Mouse (Mus musculus): Measurements from ENCODE around the gene Grik4. TPM values are rescaled to one million over a fixed set of nuclear protein-coding genes. Genes with fewer than 3 reads are reported as not detected.

The Grik4 gene
- polyA plus RNA-seq, 2 experiments = 0.19 to 0.38 TPM

- DNase-seq (ENCODE audit: low read depth in 3 of 3, low spot score in 3 of 3) (no peak), ATAC-seq (ENCODE audit: insufficient read depth) (no peak)
- H3K4me2 ChIP-seq (ENCODE audit: low read depth) = no peak overlapping the region
- H3K36me3 ChIP-seq (replicated peaks; ENCODE audit: control insufficient read depth, insufficient read depth, low read depth) = no peaks in the 10 kb centered on the region
- H3K9me3 ChIP-seq (ENCODE audit: control insufficient read depth, low read length) = no peaks in the 10 kb centered on the region
- WGBS (ENCODE audit: insufficient replicate concordance) = 56% methylated on average over 9 of the region's 9 CpGs
- no peak overlapping the region for H3K4me3 ChIP-seq (ENCODE audit: insufficient read depth in 1 of 2, low read depth in 2 of 2, low read length in 2 of 2)
- no peak overlapping the region for H3K27ac ChIP-seq
- no peaks in the 10 kb centered on the region for H3K27me3 ChIP-seq (ENCODE audit: control insufficient read depth, insufficient read depth, low read length)
- no peaks in the 10 kb centered on the region for H3K4me1 ChIP-seq (replicated peaks; ENCODE audit: control insufficient read depth in 2 of 2, insufficient read depth in 2 of 2, low read length in 1 of 2)
- TF ChIP-seq EP300 (IDR thresholded peaks at IDR 0.05; ENCODE audit: low read depth) (no peak), CTCF (IDR thresholded peaks at IDR 0.05; ENCODE audit: low read depth) (peak; percentile 45)
- no peak overlapping the region for H3K9ac ChIP-seq (replicated peaks)
Observed at GRCm38 (mm10) chr9:42808394-42808793, 135.9 kb downstream of the Grik4 start.

GRCm38 (mm10) chr9:42803061-42803491 is 141.2 kb downstream of the Grik4 start:
- Histone ChIP-seq H3K27ac (no peak overlapping the region), H3K36me3 (replicated peaks; ENCODE audit: control insufficient read depth, insufficient read depth, low read depth) (no peaks in the 10 kb centered on the region), H3K4me1 (replicated peaks; ENCODE audit: control insufficient read depth in 2 of 2, insufficient read depth in 2 of 2, low read length in 1 of 2) (no peaks in the 10 kb centered on the region), H3K4me2 (ENCODE audit: low read depth) (no peak overlapping the region), H3K27me3 (ENCODE audit: control insufficient read depth, insufficient read depth, low read length) (no peaks in the 10 kb centered on the region), H3K9me3 (ENCODE audit: control insufficient read depth, low read length) (no peaks in the 10 kb centered on the region), H3K9ac (replicated peaks) (no peak overlapping the region), H3K4me3 (ENCODE audit: insufficient read depth in 1 of 2, low read depth in 2 of 2, low read length in 2 of 2) (no peak overlapping the region)
- ATAC-seq (ENCODE audit: insufficient read depth) (no peak), DNase-seq (ENCODE audit: low read depth in 3 of 3, low spot score in 3 of 3) (no peak)
- TF ChIP-seq EP300 (IDR thresholded peaks at IDR 0.05; ENCODE audit: low read depth) (no peak), CTCF (IDR thresholded peaks at IDR 0.05; ENCODE audit: low read depth) (no peak)
- 34% methylated on average over 3 of the region's 3 CpGs for WGBS (ENCODE audit: insufficient replicate concordance)

GRCm38 (mm10) chr9:42801929-42802328 is 142.4 kb downstream of the Grik4 start:
- no peaks in the 10 kb centered on the region for H3K36me3 ChIP-seq (replicated peaks; ENCODE audit: control insufficient read depth, insufficient read depth, low read depth)
- DNase-seq (ENCODE audit: low read depth in 3 of 3, low spot score in 3 of 3) (no peak), ATAC-seq (ENCODE audit: insufficient read depth) (no peak)
- H3K9ac ChIP-seq (replicated peaks) = no peak overlapping the region
- H3K9me3 ChIP-seq (ENCODE audit: control insufficient read depth, low read length) = no peaks in the 10 kb centered on the region
- no peak overlapping the region for H3K4me2 ChIP-seq (ENCODE audit: low read depth)
- no peak overlapping the region for H3K4me3 ChIP-seq (ENCODE audit: insufficient read depth in 1 of 2, low read depth in 2 of 2, low read length in 2 of 2)
- no peaks in the 10 kb centered on the region; a peak in 1 of 4 replicates for H3K4me1 ChIP-seq (replicated peaks; ENCODE audit: control insufficient read depth in 2 of 2, insufficient read depth in 2 of 2, low read length in 1 of 2)
- TF ChIP-seq EP300 (IDR thresholded peaks at IDR 0.05; ENCODE audit: low read depth) (no peak), CTCF (IDR thresholded peaks at IDR 0.05; ENCODE audit: low read depth) (no peak)
- no peaks in the 10 kb centered on the region for H3K27me3 ChIP-seq (ENCODE audit: control insufficient read depth, insufficient read depth, low read length)
- H3K27ac ChIP-seq = no peak overlapping the region
- 62% methylated on average over 11 of the region's 11 CpGs for WGBS (ENCODE audit: insufficient replicate concordance)

GRCm38 (mm10) chr9:42800138-42800537 is 144.2 kb downstream of the Grik4 start:
- H3K27ac ChIP-seq = no peak overlapping the region
- no peak for ATAC-seq (ENCODE audit: insufficient read depth)
- no peak overlapping the region for H3K4me2 ChIP-seq (ENCODE audit: low read depth)
- no peaks in the 10 kb centered on the region for H3K9me3 ChIP-seq (ENCODE audit: control insufficient read depth, low read length)
- no peaks in the 10 kb centered on the region for H3K27me3 ChIP-seq (ENCODE audit: control insufficient read depth, insufficient read depth, low read length)
- TF ChIP-seq EP300 (IDR thresholded peaks at IDR 0.05; ENCODE audit: low read depth) (no peak), CTCF (IDR thresholded peaks at IDR 0.05; ENCODE audit: low read depth) (no peak)
- no peak for DNase-seq (ENCODE audit: low read depth in 3 of 3, low spot score in 3 of 3)
- H3K36me3 ChIP-seq (replicated peaks; ENCODE audit: control insufficient read depth, insufficient read depth, low read depth) = no peaks in the 10 kb centered on the region
- WGBS (ENCODE audit: insufficient replicate concordance) = 47% methylated on average over 7 of the region's 7 CpGs
- no peak overlapping the region for H3K4me3 ChIP-seq (ENCODE audit: insufficient read depth in 1 of 2, low read depth in 2 of 2, low read length in 2 of 2)
- no peak overlapping the region for H3K9ac ChIP-seq (replicated peaks)
- no peaks in the 10 kb centered on the region; a peak in 1 of 4 replicates for H3K4me1 ChIP-seq (replicated peaks; ENCODE audit: control insufficient read depth in 2 of 2, insufficient read depth in 2 of 2, low read length in 1 of 2)

GRCm38 (mm10) chr9:42799694-42800093 is 144.6 kb downstream of the Grik4 start:
- no peaks in the 10 kb centered on the region; a peak in 1 of 4 replicates for H3K4me1 ChIP-seq (replicated peaks; ENCODE audit: control insufficient read depth in 2 of 2, insufficient read depth in 2 of 2, low read length in 1 of 2)
- no peak overlapping the region for H3K9ac ChIP-seq (replicated peaks)
- 65% methylated on average over 5 of the region's 5 CpGs for whole genome bisulfite sequencing (ENCODE audit: insufficient replicate concordance)
- no peak overlapping the region for H3K27ac ChIP-seq
- H3K9me3 ChIP-seq (ENCODE audit: control insufficient read depth, low read length) = no peaks in the 10 kb centered on the region
- no peak for ATAC-seq (ENCODE audit: insufficient read depth)
- no peak for DNase-seq (ENCODE audit: low read depth in 3 of 3, low spot score in 3 of 3)
- no peaks in the 10 kb centered on the region for H3K36me3 ChIP-seq (replicated peaks; ENCODE audit: control insufficient read depth, insufficient read depth, low read depth)
- TF ChIP-seq CTCF (IDR thresholded peaks at IDR 0.05; ENCODE audit: low read depth) = no peak
- TF ChIP-seq EP300 (IDR thresholded peaks at IDR 0.05; ENCODE audit: low read depth) = no peak
- H3K27me3 ChIP-seq (ENCODE audit: control insufficient read depth, insufficient read depth, low read length) = no peaks in the 10 kb centered on the region
- no peak overlapping the region for H3K4me2 ChIP-seq (ENCODE audit: low read depth)
- H3K4me3 ChIP-seq (ENCODE audit: insufficient read depth in 1 of 2, low read depth in 2 of 2, low read length in 2 of 2) = no peak overlapping the region

Data from liver, embryonic 14.5 days (tissue).